Mouse (Mus musculus): Measurements from ENCODE around the gene Gm17018.

- TF ChIP-seq POLR2A (IDR thresholded peaks at IDR 0.05; ENCODE audit: extremely low read depth, insufficient read depth, low read length) (no peak), CTCF (IDR thresholded peaks at IDR 0.05; ENCODE audit: low read depth, low read length) (peak; percentile 78)
Observed at GRCm38 (mm10) chr19:45581257-45581656, 20.8 kb downstream of the Gm17018 start.

Data from liver, adult 2 months (tissue).